Mouse (Mus musculus) CH12.LX (cell line): ENCODE measurements around the gene Sun3. TPM values are rescaled to one million over a fixed set of nuclear protein-coding genes. Genes with fewer than 3 reads are reported as not detected.

Source experiments
- DNase-seq: peaks from one replicate; pipeline ENCODE4 v3.0.0-alpha.2; 2013; ENCODE audit errors: extremely low read depth
- H3K27ac ChIP-seq: 2 replicates; pipeline ENCODE4 v1.5.1; 2012; ENCODE audit warnings: low read depth, mild to moderate bottlenecking, control low read depth, moderate library complexity; ENCODE audit not compliant: insufficient read depth
- H3K27me3 ChIP-seq: replicated peaks from 2 replicates; pipeline ENCODE3; 2012; ENCODE audit warnings: inconsistent platforms
- H3K36me3 ChIP-seq, 2 experiments: replicated peaks in 1 of 2; 2 replicates each; pipeline versions ENCODE3 to v1.6.1; 2012; ENCODE audit warnings: inconsistent platforms in 1 of 2, low read length in 1 of 2, mild to moderate bottlenecking in 1 of 2, mixed read lengths in 1 of 2, moderate library complexity in 1 of 2; ENCODE audit not compliant: control insufficient read depth in 1 of 2, insufficient read depth in 1 of 2
- H3K4me1 ChIP-seq, 2 experiments: 2 replicates each; pipeline ENCODE4 v1.6.1; 2012; ENCODE audit warnings: inconsistent platforms in 1 of 2, moderate library complexity in 1 of 2; ENCODE audit not compliant: insufficient read depth in 2 of 2, control insufficient read depth in 1 of 2
- H3K4me2 ChIP-seq: 2 replicates; pipeline ENCODE4 v1.6.1; 2012; ENCODE audit warnings: low read depth, mild to moderate bottlenecking, control low read depth; ENCODE audit not compliant: poor library complexity, insufficient read depth, severe bottlenecking
- H3K4me3 ChIP-seq, 3 experiments: fragments of 150-350 bp in 1 of 3; sonication (generic) in 1 of 3; replicated peaks in 1 of 3; 2 replicates each; pipeline versions ENCODE3 to v1.5.1; 2011 to 2012; ENCODE audit warnings: low read depth in 2 of 3, low read length in 2 of 3, mild to moderate bottlenecking in 2 of 3, moderate library complexity in 2 of 3, control low read depth in 1 of 3, improper control_type of control experiment in 1 of 3, inconsistent platforms in 1 of 3, mixed read lengths in 1 of 3; ENCODE audit not compliant: poor library complexity in 1 of 3
- H3K79me2 ChIP-seq: replicated peaks from 2 replicates; pipeline ENCODE4 v1.6.1; 2012; ENCODE audit warnings: mild to moderate bottlenecking, moderate library complexity; ENCODE audit not compliant: control insufficient read depth, poor library complexity, insufficient read depth, severe bottlenecking; ENCODE audit errors: extremely low read depth
- H3K9ac ChIP-seq: 2 replicates; pipeline ENCODE4 v1.6.1; 2012; ENCODE audit warnings: low read depth, mild to moderate bottlenecking, control low read depth, moderate library complexity; ENCODE audit not compliant: insufficient read depth
- H3K9me3 ChIP-seq: replicated peaks from 2 replicates; pipeline ENCODE3; 2012; ENCODE audit warnings: low read length, inconsistent platforms, mixed read lengths
- BHLHE40 ChIP-seq: IDR thresholded peaks from 2 replicates; pipeline ENCODE4 v1.6.1; 2011; ENCODE audit warnings: mild to moderate bottlenecking, low read depth, low read length, improper control_type of control experiment
- CHD2 ChIP-seq: IDR thresholded peaks from 2 replicates; pipeline ENCODE4 v1.6.1; 2011; ENCODE audit warnings: low read length, improper control_type of control experiment
- EP300 ChIP-seq: IDR thresholded peaks from 2 replicates; pipeline ENCODE4 v1.6.1; 2011; ENCODE audit warnings: low read length, improper control_type of control experiment
- IRF4 ChIP-seq: IDR thresholded peaks from 2 replicates; pipeline ENCODE4 v1.6.1; 2014; ENCODE audit warnings: low read depth, mild to moderate bottlenecking, inconsistent platforms, low read length, improper control_type of control experiment
- KAT2A ChIP-seq: IDR thresholded peaks from 2 replicates; pipeline ENCODE4 v1.6.1; 2012; ENCODE audit warnings: low read length, improper control_type of control experiment, inconsistent platforms; ENCODE audit not compliant: insufficient replicate concordance
- MAFK ChIP-seq: IDR thresholded peaks from 2 replicates; pipeline ENCODE4 v1.6.1; 2011; ENCODE audit warnings: low read length, improper control_type of control experiment; ENCODE audit not compliant: insufficient replicate concordance
- MAX ChIP-seq: IDR thresholded peaks from 2 replicates; pipeline ENCODE4 v1.6.1; 2011; ENCODE audit warnings: low read length, improper control_type of control experiment
- MXI1 ChIP-seq: IDR thresholded peaks from 2 replicates; pipeline ENCODE4 v1.6.1; 2011; ENCODE audit warnings: mild to moderate bottlenecking, low read depth, low read length, improper control_type of control experiment
- MYC ChIP-seq: IDR thresholded peaks from 2 replicates; pipeline ENCODE4 v1.6.1; 2011; ENCODE audit warnings: low read depth, mild to moderate bottlenecking, improper control_type of control experiment, low read length
- POLR2A ChIP-seq: IDR thresholded peaks from 2 replicates; pipeline ENCODE4 v1.6.1; 2011; ENCODE audit warnings: low read depth, mild to moderate bottlenecking, improper control_type of control experiment, low read length
- USF2 ChIP-seq: conservative IDR thresholded peaks from 2 replicates; pipeline ENCODE4 v1.6.1; 2011; ENCODE audit warnings: low read depth, low read length, improper control_type of control experiment
- ZMIZ1 ChIP-seq: IDR thresholded peaks from 2 replicates; pipeline ENCODE4 v1.6.1; 2012; ENCODE audit warnings: low read depth, mild to moderate bottlenecking, inconsistent platforms, low read length, improper control_type of control experiment
- ZNF384 ChIP-seq: IDR thresholded peaks from 2 replicates; pipeline ENCODE4 v1.6.1; 2012; ENCODE audit warnings: low read depth, low read length, improper control_type of control experiment, inconsistent platforms
- dilution Hi-C: fragments of 300-500 bp; cut with MboI; formaldehyde crosslinking; loops from 2 replicates; pipeline ENCODE4 v1.14.3; 2020; ENCODE audit warnings: low sequenced_read_pairs; ENCODE audit not compliant: extremely low pct_unique_long_range_greater_than_20kb, extremely low pct_ligation_motif_present
- in situ Hi-C: fragments of 300-500 bp; cut with MboI; formaldehyde crosslinking; loops from 3 replicates; pipeline ENCODE4 v1.14.3; 2019; ENCODE audit warnings: low sequenced_read_pairs, low pct_ligation_motif_present, low pct_unique_long_range_greater_than_20kb, mixed read lengths
- polyA plus RNA-seq: library from polyadenylated mRNA; unstranded; fragments of >175 nt; gene quantifications from 2 replicates; pipeline ENCODE4 v1.2.1, GENCODE M21; 2012; ENCODE audit warnings: low read depth; ENCODE audit not compliant: insufficient read length
- total RNA-seq, 2 experiments: library from RNA; depleted of rRNA; stranded (reverse); fragments of 300-350 nt in 1 of 2; fragments of >200 nt in 1 of 2; gene quantifications; 2 replicates each; pipeline ENCODE4 v1.2.3; 2012 to 2014

Sun3 gene
- total and polyA plus RNA-seq, 3 experiments: not detected

DNA sequence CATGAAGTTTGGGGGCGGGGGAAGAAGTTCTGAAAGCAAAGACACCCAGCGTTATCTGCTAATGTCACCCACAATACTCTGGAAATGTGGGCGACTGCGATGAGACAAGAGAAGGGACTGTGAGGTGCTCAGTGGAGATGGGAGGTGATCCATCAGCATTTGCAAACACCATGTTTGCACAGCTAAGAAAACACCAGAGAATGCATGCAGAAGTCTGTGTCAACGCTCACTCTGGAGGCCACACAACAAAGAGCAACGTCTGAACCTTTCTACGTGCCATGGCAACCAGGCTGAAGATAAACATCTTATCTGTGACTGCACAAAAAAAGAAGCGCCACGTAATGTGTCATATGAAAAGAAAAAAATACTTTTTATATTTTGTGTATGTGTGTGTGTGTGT is 78.3 kb downstream of the Sun3 start:
- H3K27me3 ChIP-seq: peaks cover 85% of the 10 kb centered on the region
- dilution Hi-C loops: no loop called here
- H3K79me2 ChIP-seq: no peaks in the 10 kb centered on the region
- no peaks in the 10 kb centered on the region for H3K9me3 ChIP-seq
- H3K4me3 ChIP-seq: no peak overlapping the region
- no peak overlapping the region for H3K27ac ChIP-seq
- H3K9ac ChIP-seq: no peak overlapping the region
- TF ChIP-seq ZNF384 (no peak), KAT2A (no peak), USF2 (no peak), IRF4 (no peak), MXI1 (no peak)
- in situ Hi-C loops: no loop called here
- no peaks in the 10 kb centered on the region for H3K4me1 ChIP-seq
- no peak for DNase-seq
- no peak overlapping the region for H3K4me2 ChIP-seq
- no peaks in the 10 kb centered on the region for H3K36me3 ChIP-seq

DNA sequence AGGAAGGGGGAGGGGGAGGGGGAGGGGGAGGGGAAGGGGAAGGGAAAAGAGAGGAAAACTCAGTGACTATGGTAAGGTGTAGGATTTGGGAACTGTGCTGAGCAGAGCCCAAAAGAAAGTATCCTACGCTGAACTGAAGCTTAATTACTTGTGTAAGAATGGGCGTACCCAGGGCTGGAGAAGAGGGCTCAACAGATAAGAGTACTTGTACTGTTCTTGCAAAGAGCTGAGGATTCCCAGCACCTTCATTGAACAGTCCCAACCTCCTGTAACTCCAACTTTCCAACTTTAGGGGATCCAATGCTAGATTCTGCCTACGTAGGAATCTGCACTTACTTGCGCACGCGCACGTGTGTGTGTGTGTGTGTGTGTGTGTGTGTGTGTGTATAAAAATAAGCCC is 80.7 kb downstream of the Sun3 start:
- H3K27ac ChIP-seq: no peak overlapping the region
- no peaks in the 10 kb centered on the region for H3K79me2 ChIP-seq
- in situ Hi-C loops (no loop called here), dilution Hi-C loops (no loop called here)
- H3K27me3 ChIP-seq: peaks cover 83% of the 10 kb centered on the region
- no peak overlapping the region for H3K9ac ChIP-seq
- no peak overlapping the region for H3K4me3 ChIP-seq
- H3K4me2 ChIP-seq: no peak overlapping the region
- TF ChIP-seq POLR2A (no peak), ZMIZ1 (no peak), EP300 (no peak), BHLHE40 (no peak), MAX (no peak), MYC (no peak), CHD2 (no peak), MAFK (no peak)
- DNase-seq: no peak
- no peaks in the 10 kb centered on the region for H3K9me3 ChIP-seq
- no peaks in the 10 kb centered on the region for H3K4me1 ChIP-seq
- H3K36me3 ChIP-seq: no peaks in the 10 kb centered on the region

Other genes with a start within 250 kb of the Sun3 start
- not detected in 2 replicates for gene Pkd1l1, start 75.7 kb downstream of the Sun3 start, total RNA-seq (2012; rRNA removed)
- not detected in 2 replicates for gene Pkd1l1, start 75.7 kb downstream of the Sun3 start, total RNA-seq (2014; rRNA removed)
- not detected in 2 replicates for gene Pkd1l1, start 75.7 kb downstream of the Sun3 start, polyA plus RNA-seq
- 14.3 and 18.2 TPM in 2 replicates for gene Hus1, start 37.8 kb downstream of the Sun3 start, total RNA-seq (2012; rRNA removed)
- gene Hus1, start 37.8 kb downstream of the Sun3 start, total RNA-seq (2014; rRNA removed): 31.0 and 31.4 TPM in 2 replicates
- 28.7 and 29.9 TPM in 2 replicates for gene Hus1, start 37.8 kb downstream of the Sun3 start, polyA plus RNA-seq
- gene Gm11992, start 397 bp downstream of the Sun3 start, total RNA-seq (2012; rRNA removed): not detected in 2 replicates
- not detected in 2 replicates for gene Gm11992, start 397 bp downstream of the Sun3 start, total RNA-seq (2014; rRNA removed)
- not detected in 2 replicates for gene Gm11992, start 397 bp downstream of the Sun3 start, polyA plus RNA-seq
- gene Upp1, start 69.1 kb upstream of the Sun3 start, total RNA-seq (2012; rRNA removed): 0.21 TPM in 1 of 2 replicates, not detected in the other
- not detected in 2 replicates for gene Upp1, start 69.1 kb upstream of the Sun3 start, total RNA-seq (2014; rRNA removed)
- gene Upp1, start 69.1 kb upstream of the Sun3 start, polyA plus RNA-seq: not detected in 2 replicates
- under 0.01 TPM in 1 of 2 replicates, not detected in the other for gene Abca13, start 143.0 kb upstream of the Sun3 start, total RNA-seq (2012; rRNA removed)
- 0.01 and 0.03 TPM in 2 replicates for gene Abca13, start 143.0 kb upstream of the Sun3 start, total RNA-seq (2014; rRNA removed)
- 0.03 TPM in 2 replicates for gene Abca13, start 143.0 kb upstream of the Sun3 start, polyA plus RNA-seq